Mouse (Mus musculus): Measurements from ENCODE around the gene Ccr1. TPM values are rescaled to one million over a fixed set of nuclear protein-coding genes. Genes with fewer than 3 reads are reported as not detected.

The Ccr1 gene
- 3.1 TPM for polyA plus RNA-seq (2014; fragmentation: Illumina TruSeq; extraction: RNeasy Lipid Tissue Mini Kit (QIAGEN cat#74804))

GRCm38 (mm10) chr9:123968290-123968912 lies at the start of gene Ccr1:
TSS of gene Ccr1 (minus strand) at chr9:123968692.

GRCm38 (mm10) chr9:123978308-123978707 lies 9.8 kb upstream of the Ccr1 start, which contains the start of gene Ccr1l1:
TSS of gene Ccr1l1 (minus strand) at chr9:123978408.

Other genes with a start within 250 kb of the Ccr1 start
- 4.3 TPM for gene Cxcr6, start 162.2 kb downstream of the Ccr1 start, polyA plus RNA-seq (2014; fragmentation: Illumina TruSeq; extraction: RNeasy Lipid Tissue Mini Kit (QIAGEN cat#74804))
- 21.8 TPM for gene Fyco1, start 116.8 kb downstream of the Ccr1 start, polyA plus RNA-seq (2014; fragmentation: Illumina TruSeq; extraction: RNeasy Lipid Tissue Mini Kit (QIAGEN cat#74804))
- 0.80 TPM for gene Xcr1, start 106.7 kb downstream of the Ccr1 start, polyA plus RNA-seq (2014; fragmentation: Illumina TruSeq; extraction: RNeasy Lipid Tissue Mini Kit (QIAGEN cat#74804))
- gene Ccr1l1, start 9.7 kb upstream of the Ccr1 start, polyA plus RNA-seq (2014; fragmentation: Illumina TruSeq; extraction: RNeasy Lipid Tissue Mini Kit (QIAGEN cat#74804)), result not detected
- gene Ccr3, start 53.3 kb upstream of the Ccr1 start, polyA plus RNA-seq (2014; fragmentation: Illumina TruSeq; extraction: RNeasy Lipid Tissue Mini Kit (QIAGEN cat#74804)), result 0.43 TPM
- gene Ccr2, start 133.3 kb upstream of the Ccr1 start, polyA plus RNA-seq (2014; fragmentation: Illumina TruSeq; extraction: RNeasy Lipid Tissue Mini Kit (QIAGEN cat#74804)), result 32.0 TPM
- gene Ccr5, start 152.9 kb upstream of the Ccr1 start, polyA plus RNA-seq (2014; fragmentation: Illumina TruSeq; extraction: RNeasy Lipid Tissue Mini Kit (QIAGEN cat#74804)), result 5.7 TPM

All from ovary, adult 10 weeks (tissue).